Mouse (Mus musculus) bone marrow, adult 2 months (tissue): ENCODE data around the gene Taf6l.
A peak's percentile ranks its signal among the peaks of the same experiment; 100 is the strongest.

Experiments used
- CTCF ChIP-seq: fragments of 200-500 bp; IDR thresholded peaks from 2 replicates; pipeline ENCODE4 v1.5.1; 2011; ENCODE audit warnings: low read length, control low read depth; ENCODE audit not compliant: control insufficient read depth, insufficient read depth
- POLR2A ChIP-seq: fragments of 200-500 bp; IDR thresholded peaks from 2 replicates; pipeline ENCODE4 v1.6.1; 2011; ENCODE audit warnings: low read depth, mild to moderate bottlenecking, control low read depth, low read length, borderline replicate concordance; ENCODE audit not compliant: control insufficient read depth

- TF ChIP-seq CTCF (no peak), POLR2A (peak; percentile 93)
Measured at GRCm38 (mm10) chr19:8735389-8736159, 50.6 kb downstream of the Taf6l start, which contains the start of gene Wdr74.
